Mouse (Mus musculus): Measurements from ENCODE around the gene Arid3a.

Arid3a gene

DNA sequence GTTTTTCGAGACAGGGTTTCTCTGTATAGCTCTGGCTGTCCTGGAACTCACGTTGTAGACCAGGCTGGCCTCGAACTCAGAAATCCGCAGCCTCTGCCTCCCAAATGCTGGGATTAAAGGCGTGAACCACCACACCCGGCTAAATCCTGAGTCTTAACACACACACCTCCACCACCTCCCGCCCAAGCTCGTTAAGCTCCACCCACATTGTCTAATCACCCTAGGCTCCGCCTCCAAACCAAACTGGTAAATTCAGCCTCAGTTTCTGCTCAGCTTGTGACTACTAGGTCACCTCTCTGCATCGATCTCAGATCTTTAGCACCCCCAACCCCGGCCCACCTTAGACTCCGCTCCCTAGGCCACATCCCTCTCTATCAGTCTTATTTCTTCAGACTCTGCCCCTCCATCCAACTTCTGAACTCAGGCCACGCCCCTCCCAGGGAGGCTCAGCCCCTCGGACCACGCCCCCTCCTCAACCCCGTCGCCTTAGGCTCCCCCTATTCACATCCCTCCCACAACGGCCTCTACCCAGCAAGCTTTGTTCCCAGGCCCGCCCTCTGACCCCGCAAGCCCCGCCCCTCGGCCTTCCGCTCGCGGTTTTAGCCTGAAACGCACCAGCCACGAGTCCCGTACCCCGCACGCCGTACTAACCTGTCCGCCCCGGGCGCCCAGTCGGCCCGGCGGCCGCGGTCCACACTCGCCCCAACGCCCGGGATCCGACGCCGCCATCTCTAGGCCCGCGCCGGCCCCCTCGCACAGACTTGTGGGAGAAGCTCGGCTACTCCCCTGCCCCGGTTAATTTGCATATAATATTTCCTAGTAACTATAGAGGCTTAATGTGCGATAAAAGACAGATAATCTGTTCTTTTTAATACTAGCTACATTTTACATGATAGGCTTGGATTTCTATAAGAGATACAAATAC, 18.4 kb upstream of the Arid3a start, which contains the start of gene Med16:
Gene Med16 (minus strand): TSS at position 757 of the 925 bp plus-strand sequence.
- DNase-seq (ENCODE audit: extremely low spot score, low read depth, low spot score) = peak; percentile 88

DNA sequence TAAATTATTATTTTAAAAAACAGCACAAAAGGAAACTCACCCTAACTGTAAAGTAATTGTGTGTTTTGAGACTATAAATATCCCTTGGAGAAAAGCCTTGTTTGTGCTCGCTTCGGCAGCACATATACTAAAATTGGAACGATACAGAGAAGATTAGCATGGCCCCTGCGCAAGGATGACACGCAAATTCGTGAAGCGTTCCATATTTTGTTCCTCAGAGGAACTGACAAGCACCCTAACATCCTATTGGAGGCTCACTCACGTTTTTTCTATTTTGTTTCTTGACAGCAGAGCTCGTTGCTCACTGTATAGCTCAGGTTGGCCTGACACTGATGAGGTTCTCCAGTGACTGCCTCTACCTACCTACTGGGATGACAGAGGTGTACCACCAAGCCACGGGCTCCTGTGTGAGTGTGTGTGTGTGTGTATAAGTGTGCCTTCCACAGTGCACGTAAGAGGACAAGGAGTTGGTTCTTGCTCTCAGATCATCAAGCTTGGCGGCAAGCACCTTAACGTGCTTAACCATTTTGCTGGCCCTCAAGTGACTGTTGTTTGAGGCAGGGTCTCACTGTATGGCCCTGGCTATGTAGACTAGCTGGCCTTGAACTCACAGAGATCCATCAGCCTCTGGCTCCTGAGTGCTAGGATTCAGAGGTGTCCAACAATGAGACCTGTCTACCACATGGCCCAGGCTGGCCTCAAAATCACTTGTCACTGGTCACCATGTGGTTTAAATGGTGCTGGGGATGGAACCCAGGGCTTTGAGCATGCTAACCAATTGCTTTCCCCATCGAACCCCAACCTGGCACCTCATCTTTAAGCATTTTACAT, 17.5 kb upstream of the Arid3a start:
- DNase-seq (ENCODE audit: extremely low spot score, low read depth, low spot score) = no peak

DNA sequence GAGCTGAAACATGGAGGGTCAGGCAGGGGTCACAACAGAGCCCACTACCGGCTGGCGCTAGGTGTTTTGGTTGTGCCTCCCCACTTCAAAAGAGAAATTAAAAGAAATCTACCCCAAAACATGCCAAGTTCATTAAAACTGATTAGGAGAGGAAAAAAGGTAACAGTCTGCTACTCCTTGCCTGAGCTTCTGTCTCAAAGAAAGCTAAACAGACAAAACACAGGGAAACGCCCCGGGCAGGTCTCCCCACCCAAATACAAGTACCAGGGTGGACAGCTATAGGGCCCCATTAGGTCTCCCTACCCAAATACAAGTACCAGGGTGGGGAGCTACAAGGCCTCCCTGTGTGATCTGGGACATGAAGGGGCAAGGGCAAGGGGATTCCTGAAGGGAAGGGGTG, 16.3 kb upstream of the Arid3a start, which contains the start of gene Gm26602:
Gene Gm26602 (plus strand): TSS at position 301 of the 400 bp plus-strand sequence.
- no peak for DNase-seq (ENCODE audit: extremely low spot score, low read depth, low spot score)

DNA sequence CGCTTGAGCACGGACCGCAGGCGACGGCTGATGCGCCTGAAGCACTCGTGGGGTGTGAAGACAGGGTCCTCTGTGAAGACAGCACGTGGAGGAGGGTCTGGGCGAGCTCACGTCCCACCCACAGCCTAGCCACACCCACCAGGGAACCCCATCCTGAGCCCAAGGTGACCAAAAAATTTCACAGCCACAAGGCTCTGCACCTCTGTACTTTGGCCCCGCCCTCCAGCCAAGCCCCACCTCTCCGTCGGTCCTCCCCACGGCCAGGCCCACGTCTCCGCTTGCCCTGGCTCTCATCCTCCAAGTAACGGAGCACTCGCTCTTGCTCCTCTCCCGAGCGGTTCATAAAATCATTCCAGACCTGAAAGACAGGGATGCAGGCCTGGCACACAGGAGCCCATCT, 14.4 kb upstream of the Arid3a start:
- DNase-seq (ENCODE audit: extremely low spot score, low read depth, low spot score) = no peak

DNA sequence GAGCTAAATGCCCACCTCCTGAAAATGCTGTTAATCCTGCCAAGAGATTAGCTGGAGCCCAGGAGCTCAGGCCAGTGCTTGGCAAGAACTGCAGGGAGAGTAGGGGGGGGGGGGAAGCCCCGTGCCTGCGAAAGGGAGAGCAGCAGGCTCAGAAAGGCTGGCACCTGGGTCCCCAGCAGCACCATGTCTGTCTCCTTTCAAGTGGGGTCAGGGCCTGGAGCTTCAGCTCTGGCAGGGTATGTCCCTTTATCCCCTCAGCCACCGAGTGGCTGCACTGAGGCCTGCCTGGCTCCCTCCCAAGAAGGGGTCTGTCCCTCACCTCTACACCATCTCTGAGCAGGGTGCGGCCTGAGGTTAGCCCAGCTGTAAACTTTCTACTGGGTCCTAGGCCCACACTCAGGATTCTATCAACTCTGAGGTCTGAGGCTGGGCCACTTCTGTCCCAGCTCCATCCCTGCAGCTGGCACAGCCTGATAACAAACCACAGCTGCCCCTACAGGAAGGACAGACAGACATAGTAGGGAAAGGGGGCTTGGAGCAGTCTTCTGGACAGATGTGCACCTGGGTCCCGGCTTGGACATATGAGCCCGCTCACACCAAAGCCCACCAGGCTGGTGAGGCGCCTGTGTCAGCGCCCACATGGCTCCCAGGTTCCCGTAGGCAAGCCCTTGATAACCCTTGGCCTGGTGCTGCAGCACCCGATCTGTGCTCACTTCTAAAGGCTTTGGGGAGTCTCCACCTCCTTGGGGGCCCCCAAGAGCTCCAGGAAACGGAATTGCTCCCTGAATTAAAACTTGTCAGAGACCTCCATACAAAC, 12.5 kb upstream of the Arid3a start:
- DNase-seq (ENCODE audit: extremely low spot score, low read depth, low spot score) = no peak

DNA sequence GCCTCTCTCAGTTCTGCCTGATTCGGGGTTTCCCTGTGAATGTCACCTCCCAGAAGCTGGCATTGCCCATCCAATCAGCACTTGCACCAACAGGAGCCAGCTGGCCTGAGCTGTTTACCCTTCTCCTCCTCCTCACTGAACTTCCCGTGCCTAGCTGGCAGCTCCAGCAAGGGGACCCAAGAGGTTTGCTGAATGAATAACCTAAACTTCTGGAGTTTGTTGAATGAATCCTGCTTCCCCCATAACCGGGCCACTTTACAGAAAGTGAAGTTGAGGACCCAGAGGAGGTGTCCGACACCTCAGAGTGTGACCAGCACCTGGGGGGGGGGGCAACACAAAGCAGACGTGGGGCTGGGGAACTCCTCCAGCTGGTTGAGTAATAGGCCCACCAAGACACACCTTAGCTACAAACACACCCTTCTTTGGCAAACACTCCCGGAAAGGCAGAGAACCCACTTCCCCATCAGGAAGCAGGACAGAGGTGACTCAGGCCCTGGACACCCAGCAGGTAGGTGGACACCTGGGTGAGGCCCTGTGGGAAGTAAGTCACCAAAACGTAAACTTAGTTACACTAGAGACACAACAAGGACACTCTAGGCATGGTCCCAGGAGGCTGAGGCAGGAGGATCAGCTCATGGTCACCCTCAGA, 11.8 kb upstream of the Arid3a start:
- DNase-seq (ENCODE audit: extremely low spot score, low read depth, low spot score) = no peak

DNA sequence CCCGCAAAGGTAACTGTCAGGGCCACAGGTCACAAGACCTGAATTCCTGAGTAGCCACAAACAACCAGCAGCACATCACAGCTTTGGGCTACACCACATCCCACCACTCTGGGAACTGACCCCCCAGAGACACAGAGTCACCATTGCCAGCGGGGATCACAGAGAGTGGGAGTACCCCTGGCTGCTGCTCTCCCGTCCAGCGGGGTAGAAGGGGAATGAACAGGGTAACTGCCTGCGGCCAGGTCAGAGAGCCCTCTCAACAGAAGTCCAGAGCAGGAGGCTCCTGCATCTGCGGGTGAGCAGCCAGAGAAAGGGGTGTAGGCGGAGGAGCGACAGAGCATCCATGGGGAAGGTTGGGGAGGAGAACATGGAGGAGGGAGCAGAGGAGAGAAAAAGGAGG, 10.8 kb upstream of the Arid3a start:
- DNase-seq (ENCODE audit: extremely low spot score, low read depth, low spot score) = no peak

DNA sequence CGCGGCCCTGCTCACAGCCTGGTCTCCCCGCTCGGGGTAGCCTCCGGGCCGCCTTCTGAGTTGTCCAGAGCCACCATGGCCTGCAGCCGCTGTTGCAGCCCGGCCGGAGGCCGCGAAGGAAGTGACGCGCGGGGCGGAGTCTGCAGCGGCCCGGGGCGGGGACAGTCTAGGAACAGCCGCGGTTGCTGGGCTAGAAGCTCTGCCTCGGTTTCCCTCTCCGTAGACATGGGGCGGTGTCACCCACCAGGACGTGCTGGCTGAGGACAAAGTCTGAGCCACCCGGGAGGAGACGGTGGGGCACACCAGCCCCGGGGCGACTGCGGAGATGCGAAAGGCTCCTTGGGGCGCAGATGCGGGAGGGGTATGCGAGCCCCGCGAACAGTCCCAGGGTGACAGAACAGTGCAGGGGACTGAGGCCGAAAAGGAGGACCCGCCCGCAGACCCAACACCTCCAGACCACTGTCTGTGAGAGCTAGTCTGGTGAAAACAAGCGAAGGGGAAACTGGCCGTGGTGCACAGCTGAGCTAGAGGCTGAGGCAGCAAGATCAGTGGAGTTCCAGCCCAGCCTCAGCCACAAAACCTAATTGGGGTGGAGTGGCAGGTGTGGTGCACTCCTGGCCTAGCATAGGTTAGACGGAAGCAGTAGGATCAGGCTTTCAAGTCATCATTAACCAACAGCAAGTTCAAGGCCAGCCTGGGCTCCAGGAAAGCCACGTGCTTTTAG, 9.9 kb upstream of the Arid3a start, which contains the start of gene Kiss1r:
Gene Kiss1r (plus strand): TSS at position 164 of the 724 bp plus-strand sequence.
- DNase-seq (ENCODE audit: extremely low spot score, low read depth, low spot score) = no peak

DNA sequence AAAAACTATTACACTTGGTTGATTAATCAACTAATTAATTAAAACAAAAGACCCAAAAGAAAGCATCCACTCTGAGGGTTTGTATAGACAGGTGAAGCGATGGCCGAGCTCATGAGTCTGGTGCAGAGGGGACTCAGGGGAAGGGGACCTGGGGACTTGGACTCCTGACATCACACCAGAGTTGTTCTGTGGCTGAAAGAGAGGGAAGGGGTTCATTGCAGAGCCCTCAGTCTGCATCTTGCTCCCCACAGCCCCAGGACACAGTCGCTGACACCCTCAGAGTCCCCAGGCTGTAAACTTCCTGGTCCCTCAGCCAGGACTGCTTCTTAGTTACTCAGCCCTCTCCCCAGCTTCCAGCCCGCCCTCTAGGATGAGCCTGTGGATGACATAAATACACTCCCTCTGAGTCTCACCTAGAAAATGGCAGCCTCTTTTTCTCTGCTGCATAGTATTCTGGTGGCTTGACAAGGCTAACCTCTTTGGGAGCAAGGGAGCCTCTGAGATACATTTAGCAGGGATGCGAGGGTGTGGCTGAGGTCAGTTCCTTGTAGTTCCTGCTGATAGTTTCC, 9.2 kb upstream of the Arid3a start:
- no peak for DNase-seq (ENCODE audit: extremely low spot score, low read depth, low spot score)

DNA sequence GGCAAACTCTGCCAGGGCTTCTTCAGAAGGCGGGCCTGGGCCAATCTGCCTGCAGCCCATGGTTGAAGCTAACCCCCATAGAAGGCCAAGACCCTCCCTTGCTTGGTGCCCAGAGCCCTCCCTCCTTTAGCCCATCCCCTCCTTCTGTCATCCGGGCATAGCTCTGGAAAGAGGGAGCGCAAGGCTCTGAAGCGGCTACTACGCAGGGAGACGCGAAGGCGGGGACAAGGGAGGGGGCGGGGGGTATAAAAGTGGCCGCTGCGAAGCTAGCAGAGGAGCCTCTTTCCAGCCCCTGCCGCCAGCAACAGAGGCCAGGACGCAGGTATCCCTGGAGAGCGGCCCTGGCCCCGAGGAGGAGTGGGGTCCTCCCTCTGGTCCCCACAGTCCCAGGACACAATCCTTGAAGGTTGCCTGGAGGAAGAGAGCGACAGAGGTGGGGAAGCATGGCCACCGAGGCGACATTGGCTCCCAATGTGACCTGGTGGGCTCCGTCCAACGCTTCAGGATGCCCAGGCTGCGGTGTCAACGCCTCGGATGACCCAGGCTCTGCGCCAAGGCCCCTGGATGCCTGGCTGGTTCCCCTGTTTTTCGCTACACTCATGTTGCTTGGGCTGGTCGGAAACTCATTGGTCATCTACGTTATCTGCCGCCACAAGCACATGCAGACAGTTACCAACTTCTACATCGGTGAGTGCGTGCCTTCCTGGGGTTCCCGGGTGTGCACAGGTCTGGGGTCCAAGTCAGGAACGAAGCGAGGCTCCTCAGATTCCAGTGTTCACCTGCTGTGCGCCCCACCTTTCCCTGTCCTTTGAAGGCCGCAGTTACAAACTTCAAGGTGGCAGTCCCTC, 8.4 kb upstream of the Arid3a start:
- DNase-seq (ENCODE audit: extremely low spot score, low read depth, low spot score) = no peak

DNA sequence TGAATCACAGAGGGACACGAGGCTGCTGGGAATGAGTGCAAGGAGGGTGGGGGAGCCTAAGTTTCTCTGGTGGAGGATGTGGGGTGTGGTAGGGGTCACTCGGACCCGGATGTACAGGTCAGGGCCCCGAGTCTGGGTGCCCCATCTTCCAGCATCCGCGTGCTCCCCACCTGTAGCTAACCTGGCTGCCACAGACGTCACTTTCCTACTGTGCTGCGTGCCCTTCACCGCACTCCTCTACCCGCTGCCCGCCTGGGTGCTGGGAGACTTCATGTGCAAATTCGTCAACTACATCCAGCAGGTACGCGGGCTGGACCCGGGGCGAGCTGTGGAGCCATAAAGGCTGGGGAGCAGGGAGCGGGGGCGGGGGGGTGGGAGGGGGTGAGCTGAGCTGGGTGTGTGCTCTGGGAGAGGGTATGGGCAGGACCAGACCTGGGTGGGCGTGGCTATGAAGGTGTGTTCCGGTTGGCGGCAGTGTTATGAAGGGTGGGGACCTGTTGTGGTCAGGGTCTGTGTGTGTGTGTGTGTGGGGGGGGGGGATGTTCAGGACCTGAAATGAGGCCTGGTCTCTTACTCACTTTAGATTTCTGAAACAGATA, 7.5 kb upstream of the Arid3a start:
- DNase-seq (ENCODE audit: extremely low spot score, low read depth, low spot score) = no peak

DNA sequence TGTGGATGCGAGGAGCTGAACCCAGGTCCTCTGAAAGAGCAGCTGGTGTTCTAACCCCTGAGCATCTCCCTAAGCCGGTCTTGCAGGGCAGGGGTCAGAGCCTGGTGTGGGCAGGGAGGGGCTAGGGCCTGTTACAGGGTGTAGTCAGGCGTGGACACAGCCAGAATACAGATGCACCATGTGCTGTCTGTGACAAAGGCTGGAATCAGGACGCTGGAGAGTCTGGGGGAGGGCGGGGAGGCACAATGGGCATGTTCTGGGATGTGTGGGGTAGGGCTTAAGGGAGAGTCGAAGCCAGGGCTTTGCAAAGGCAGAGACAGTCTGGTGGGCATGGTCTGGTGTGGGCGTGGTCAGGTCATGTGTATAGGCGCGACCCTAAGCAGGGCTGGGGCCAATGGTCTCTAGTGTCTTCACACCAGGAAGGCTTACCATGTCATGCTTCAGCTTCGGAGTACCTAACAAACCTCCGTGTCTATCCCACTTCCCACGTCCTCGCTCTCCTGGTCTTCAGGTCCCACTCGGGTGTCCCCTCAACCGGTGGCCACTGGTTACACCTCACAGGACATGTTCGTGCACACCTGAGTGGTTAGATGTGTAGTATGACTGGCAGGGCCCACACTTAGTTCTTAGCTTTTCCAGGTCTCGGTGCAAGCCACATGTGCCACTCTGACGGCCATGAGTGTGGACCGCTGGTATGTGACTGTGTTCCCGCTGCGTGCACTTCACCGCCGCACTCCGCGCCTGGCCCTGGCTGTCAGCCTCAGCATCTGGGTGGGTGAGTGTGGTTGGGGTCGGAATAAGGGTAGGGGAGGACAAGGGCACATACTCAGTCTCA, 6.6 kb upstream of the Arid3a start:
- DNase-seq (ENCODE audit: extremely low spot score, low read depth, low spot score) = no peak

DNA sequence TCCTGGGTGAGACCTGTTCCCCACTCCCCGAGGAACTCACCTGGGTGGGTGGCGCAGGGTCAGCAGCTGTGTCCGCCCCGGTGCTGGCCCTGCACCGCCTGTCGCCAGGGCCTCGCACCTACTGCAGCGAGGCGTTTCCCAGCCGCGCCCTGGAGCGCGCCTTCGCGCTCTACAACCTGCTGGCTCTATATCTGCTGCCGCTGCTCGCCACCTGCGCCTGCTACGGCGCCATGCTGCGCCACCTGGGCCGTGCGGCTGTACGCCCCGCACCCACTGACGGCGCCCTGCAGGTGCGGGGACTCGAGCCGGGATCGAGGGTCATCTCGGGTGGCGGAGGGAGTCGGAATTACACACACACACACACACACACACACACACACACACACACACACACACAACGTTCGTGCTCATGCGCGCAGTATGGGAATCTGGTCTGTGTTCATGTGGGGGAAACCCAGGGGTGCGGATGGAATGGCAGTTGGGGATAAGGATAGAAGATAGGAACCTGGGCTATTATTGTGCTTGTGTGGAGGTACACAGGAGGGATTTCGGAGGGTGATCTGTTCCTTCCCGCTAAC, 5.8 kb upstream of the Arid3a start, which contains the start of gene R3hdm4:
Gene R3hdm4 (minus strand): TSS at position 251 of the 578 bp plus-strand sequence.
- DNase-seq (ENCODE audit: extremely low spot score, low read depth, low spot score) = no peak

DNA sequence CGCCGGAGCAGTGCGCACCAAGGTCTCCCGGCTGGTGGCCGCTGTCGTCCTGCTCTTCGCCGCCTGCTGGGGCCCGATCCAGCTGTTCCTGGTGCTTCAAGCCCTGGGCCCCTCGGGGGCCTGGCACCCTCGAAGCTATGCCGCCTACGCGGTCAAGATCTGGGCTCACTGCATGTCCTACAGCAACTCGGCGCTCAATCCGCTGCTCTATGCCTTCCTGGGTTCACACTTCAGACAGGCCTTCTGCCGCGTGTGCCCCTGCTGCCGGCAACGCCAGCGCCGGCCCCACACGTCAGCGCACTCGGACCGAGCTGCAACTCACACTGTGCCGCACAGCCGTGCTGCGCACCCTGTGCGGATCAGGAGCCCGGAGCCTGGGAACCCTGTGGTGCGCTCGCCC, 5.3 kb upstream of the Arid3a start:
- no peak for DNase-seq (ENCODE audit: extremely low spot score, low read depth, low spot score)

DNA sequence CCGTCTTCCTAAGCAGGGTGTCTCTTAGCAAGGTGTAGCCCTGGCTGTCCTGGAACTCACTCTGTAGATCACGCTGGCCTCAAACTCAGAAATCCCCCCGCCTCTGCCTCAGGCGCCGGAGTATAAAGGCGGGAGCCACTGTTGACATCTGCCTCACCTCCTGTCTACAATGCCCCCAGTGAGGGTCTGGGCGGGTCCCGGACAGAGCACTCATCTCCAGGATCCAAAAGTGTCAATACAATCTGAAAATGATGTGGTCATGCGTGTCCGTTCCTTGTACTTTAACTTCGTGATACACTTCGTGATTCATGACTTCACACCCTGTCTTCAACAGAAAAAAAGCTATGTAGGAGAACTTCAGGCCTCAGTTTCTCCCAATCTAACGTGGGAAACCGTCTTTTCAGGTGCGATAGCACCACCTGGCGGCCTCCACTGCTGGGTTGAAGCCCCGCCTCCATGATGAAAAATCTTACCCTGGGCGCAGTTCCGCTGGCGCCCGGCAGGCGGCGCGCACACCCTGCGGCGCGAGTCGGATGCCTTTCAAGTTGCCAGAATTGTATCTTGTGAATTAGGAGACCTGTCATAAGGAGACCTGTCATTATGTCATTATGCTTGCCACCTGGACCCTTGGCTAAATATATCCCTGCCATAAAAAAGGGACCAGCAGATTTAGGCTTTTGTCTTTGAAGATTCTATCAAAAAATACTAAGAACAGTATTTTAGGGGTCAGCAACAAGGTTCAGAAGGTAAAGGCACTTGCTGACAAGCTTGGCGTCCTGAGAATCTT, 1.7 kb upstream of the Arid3a start:
- peak; percentile 67 for DNase-seq (ENCODE audit: extremely low spot score, low read depth, low spot score)
